Mouse (Mus musculus) skeletal muscle tissue, adult 2 months (tissue): ENCODE data around the gene Msx1.

Experiments used
- DNase-seq: peaks from one replicate; pipeline ENCODE4 v3.0.0-alpha.2; 2012; ENCODE audit warnings: low read depth, low spot score

Msx1 gene

GRCm38 (mm10) chr5:37792154-37792553 lies 32.2 kb downstream of the Msx1 start:
- no peak for DNase-seq

- DNase-seq: peak; percentile 59
These were observed 39.5 kb downstream of the Msx1 start for GRCm38 (mm10) chr5:37784847-37785391.

- DNase-seq: no peak
These were observed 41.1 kb downstream of the Msx1 start for GRCm38 (mm10) chr5:37783306-37783705.

- DNase-seq: no peak
These were observed 48.7 kb downstream of the Msx1 start for GRCm38 (mm10) chr5:37775681-37776080.

GRCm38 (mm10) chr5:37774011-37774410 lies 50.4 kb downstream of the Msx1 start:
- peak; percentile 12 for DNase-seq

- no peak for DNase-seq
These were observed 53.5 kb downstream of the Msx1 start for GRCm38 (mm10) chr5:37770870-37771269.
